Mouse (Mus musculus) cerebellum, adult 2 months (tissue): ENCODE data around the gene Slc22a5. TPM values are rescaled to one million over a fixed set of nuclear protein-coding genes. Genes with fewer than 3 reads are reported as not detected.

ENCODE experiments used
- DNase-seq, 2 experiments: peaks; one replicate each; pipeline ENCODE4 v3.0.0; 2021
- H3K27ac ChIP-seq: fragments of 200-500 bp; 2 replicates; pipeline ENCODE4 v1.5.1; 2012; ENCODE audit warnings: low read length, control low read depth, inconsistent platforms; ENCODE audit not compliant: insufficient read depth
- H3K27me3 ChIP-seq: fragments of 200-500 bp; 2 replicates; pipeline ENCODE4 v1.6.1; 2012; ENCODE audit warnings: inconsistent platforms, mild to moderate bottlenecking, low read length, moderate library complexity; ENCODE audit not compliant: control insufficient read depth, insufficient read depth
- H3K4me1 ChIP-seq: fragments of 200-500 bp; 2 replicates; pipeline ENCODE4 v1.6.1; 2011; ENCODE audit warnings: low read length; ENCODE audit not compliant: control insufficient read depth, insufficient read depth
- H3K4me3 ChIP-seq: fragments of 200-500 bp; replicated peaks from 2 replicates; pipeline ENCODE3; 2011; ENCODE audit warnings: mild to moderate bottlenecking, low read depth, low read length, control low read depth; ENCODE audit not compliant: insufficient read depth
- CTCF ChIP-seq: fragments of 200-500 bp; IDR thresholded peaks from 2 replicates; pipeline ENCODE4 v1.5.1; 2011; ENCODE audit warnings: low read depth, mild to moderate bottlenecking, control low read depth, low read length, moderate library complexity, borderline replicate concordance; ENCODE audit not compliant: insufficient read depth
- POLR2A ChIP-seq: fragments of 200-500 bp; IDR thresholded peaks from 2 replicates; pipeline ENCODE4 v1.6.1; 2011; ENCODE audit warnings: low read length, control low read depth, borderline replicate concordance; ENCODE audit not compliant: insufficient read depth
- WGBS: fragments of 180-500 bp; shearing (Covaris S2); methylation state at CpG from one replicate; pipeline ENCODE4 v1.1.7; 2018; 5-methylcytosine and 5-hydroxymethylcytosine counted together
- polyA plus RNA-seq: library from polyadenylated mRNA; depleted of rRNA; stranded (reverse); fragments of >200 nt; gene quantifications from 2 replicates; pipeline ENCODE4 v1.2.3, GENCODE M21; 2012

Gene Slc22a5
- polyA plus RNA-seq, 1 experiment: 15.7 TPM

- TF ChIP-seq CTCF: no peak
- no peak for TF ChIP-seq POLR2A
These were observed 19.6 kb upstream of the Slc22a5 start for GRCm38 (mm10) chr11:53911011-53911410.

GRCm38 (mm10) chr11:53908686-53909085 lies 17.2 kb upstream of the Slc22a5 start:
- Histone ChIP-seq H3K4me3 (no peak overlapping the region), H3K27me3 (no peaks in the 10 kb centered on the region), H3K4me1 (no peaks in the 10 kb centered on the region), H3K27ac (no peak overlapping the region)
- DNase-seq: no peak
- TF ChIP-seq CTCF (no peak), POLR2A (no peak)
- WGBS: 93% methylated on average over 8 of the region's 8 CpGs

More at GRCm38 (mm10) chr11:53911011-53911410, 19.6 kb upstream of the Slc22a5 start:
- WGBS: 89% methylated on average over 4 of the region's 4 CpGs
- Histone ChIP-seq H3K4me1 (no peaks in the 10 kb centered on the region), H3K27ac (no peak overlapping the region), H3K27me3 (no peaks in the 10 kb centered on the region), H3K4me3 (no peak overlapping the region)
- no peak for DNase-seq

GRCm38 (mm10) chr11:53904534-53904925 lies 13.1 kb upstream of the Slc22a5 start:
- H3K4me3 ChIP-seq: no peak overlapping the region
- no peaks in the 10 kb centered on the region for H3K4me1 ChIP-seq
- TF ChIP-seq CTCF (no peak), POLR2A (no peak)
- no peaks in the 10 kb centered on the region for H3K27me3 ChIP-seq
- no peak for DNase-seq
- 78% methylated on average over 9 of the region's 9 CpGs for WGBS
- H3K27ac ChIP-seq: no peak overlapping the region

- WGBS: 49% methylated on average over 16 of the region's 16 CpGs
- DNase-seq: no peak
- Histone ChIP-seq H3K27me3 (no peaks in the 10 kb centered on the region), H3K27ac (no peak overlapping the region), H3K4me3 (no peak overlapping the region), H3K4me1 (no peaks in the 10 kb centered on the region)
- TF ChIP-seq POLR2A (no peak), CTCF (no peak)
These were observed 12.5 kb upstream of the Slc22a5 start for GRCm38 (mm10) chr11:53903781-53904533.

GRCm38 (mm10) chr11:53902741-53903140 lies 11.3 kb upstream of the Slc22a5 start:
- WGBS: 20% methylated on average over 14 of the region's 14 CpGs
- Histone ChIP-seq H3K27me3 (no peaks in the 10 kb centered on the region), H3K4me1 (no peaks in the 10 kb centered on the region), H3K27ac (no peak overlapping the region), H3K4me3 (no peak overlapping the region)
- no peak for DNase-seq
- TF ChIP-seq POLR2A (no peak), CTCF (no peak)

- Histone ChIP-seq H3K27ac (no peak overlapping the region), H3K4me3 (no peak overlapping the region), H3K4me1 (no peaks in the 10 kb centered on the region), H3K27me3 (no peaks in the 10 kb centered on the region)
- no peak for TF ChIP-seq CTCF
- TF ChIP-seq POLR2A: no peak
- WGBS: 71% methylated on average over 1 of the region's 1 CpGs
- no peak for DNase-seq
These were observed 9.5 kb upstream of the Slc22a5 start for GRCm38 (mm10) chr11:53900991-53901390.

GRCm38 (mm10) chr11:53899981-53900380 lies 8.5 kb upstream of the Slc22a5 start:
- H3K4me3 ChIP-seq: no peak overlapping the region
- no peak for TF ChIP-seq CTCF
- TF ChIP-seq POLR2A: no peak
- WGBS: 85% methylated on average over 6 of the region's 6 CpGs
- no peak overlapping the region for H3K27ac ChIP-seq
- H3K27me3 ChIP-seq: no peaks in the 10 kb centered on the region
- DNase-seq: no peak
- no peaks in the 10 kb centered on the region for H3K4me1 ChIP-seq

GRCm38 (mm10) chr11:53899004-53899403 lies 7.5 kb upstream of the Slc22a5 start:
- no peak for DNase-seq
- no peak for TF ChIP-seq POLR2A
- TF ChIP-seq CTCF: no peak
- Histone ChIP-seq H3K27me3 (no peaks in the 10 kb centered on the region), H3K4me3 (no peak overlapping the region), H3K4me1 (no peaks in the 10 kb centered on the region), H3K27ac (no peak overlapping the region)
- 61% methylated on average over 3 of the region's 3 CpGs for WGBS
